Mouse (Mus musculus) C2C12 (cell line): ENCODE results near the gene Ralgps2. TPM values are rescaled to one million over a fixed set of nuclear protein-coding genes. Genes with fewer than 3 reads are reported as not detected.

Experiments
- H3K27me3 ChIP-seq: one replicate; pipeline ENCODE4 v1.6.1; 2011; ENCODE audit not compliant: control insufficient read depth, insufficient read depth, insufficient read length
- H3K36me3 ChIP-seq: one replicate; pipeline ENCODE4 v1.6.1; 2011; ENCODE audit not compliant: control insufficient read depth, insufficient read depth
- H3K4me3 ChIP-seq: one replicate; pipeline ENCODE4 v1.5.1; 2011; ENCODE audit warnings: mild to moderate bottlenecking, control low read depth; ENCODE audit not compliant: poor library complexity, insufficient read depth, severe bottlenecking
- H3K79me2 ChIP-seq: one replicate; pipeline ENCODE4 v1.6.1; 2011; ENCODE audit not compliant: control insufficient read depth, insufficient read depth
- H3K79me3 ChIP-seq: one replicate; pipeline ENCODE4 v1.6.1; 2011; ENCODE audit warnings: low read depth, control low read depth
- H3ac ChIP-seq: one replicate; pipeline ENCODE3; 2011; ENCODE audit warnings: low read depth; ENCODE audit not compliant: control insufficient read depth, insufficient read length
- CEBPB ChIP-seq: IDR thresholded peaks from one replicate; pipeline ENCODE4 v1.6.1; 2011; ENCODE audit warnings: low read depth, mild to moderate bottlenecking, control low read depth, moderate library complexity
- CTCF ChIP-seq: IDR thresholded peaks from one replicate; pipeline ENCODE4 v1.5.1; 2011; ENCODE audit not compliant: control insufficient read depth, insufficient read depth, insufficient read length
- FOSL1 ChIP-seq: IDR thresholded peaks from one replicate; pipeline ENCODE4 v1.8.0; 2011; ENCODE audit warnings: mild to moderate bottlenecking, low read length; ENCODE audit not compliant: poor library complexity, insufficient read depth, severe bottlenecking
- MAX ChIP-seq: IDR thresholded peaks from one replicate; pipeline ENCODE4 v1.6.1; 2011; ENCODE audit warnings: mild to moderate bottlenecking, control low read depth
- MYOD1 ChIP-seq: IDR thresholded peaks from one replicate; pipeline ENCODE4 v1.6.1; 2011; ENCODE audit warnings: low read depth; ENCODE audit not compliant: control insufficient read depth, insufficient read length
- MYOG ChIP-seq: IDR thresholded peaks from one replicate; pipeline ENCODE4 v1.6.1; 2011; ENCODE audit not compliant: control insufficient read depth, insufficient read length; ENCODE audit errors: extremely low read depth
- USF1 ChIP-seq: IDR thresholded peaks from one replicate; pipeline ENCODE4 v1.6.1; 2011; ENCODE audit warnings: low read depth, mild to moderate bottlenecking, control low read depth, moderate library complexity
- polyA plus RNA-seq: library from polyadenylated mRNA; unstranded; fragments of >200 nt; fragmentation: generic; extraction: Trizol; gene quantifications from one replicate; pipeline ENCODE4 v1.2.1, GENCODE M21; 2012; ENCODE audit warnings: missing spikeins

Ralgps2 gene
- polyA plus RNA-seq, 1 experiment: 6.4 TPM

GRCm38 (mm10) chr1:156765311-156765710, 174.1 kb downstream of the Ralgps2 start:
- H3K36me3 ChIP-seq: no peaks in the 10 kb centered on the region
- TF ChIP-seq CEBPB (no peak), USF1 (no peak), CTCF (no peak), MAX (no peak), MYOG (no peak), FOSL1 (no peak), MYOD1 (no peak)
- H3K79me2 ChIP-seq: no peaks in the 10 kb centered on the region
- H3K27me3 ChIP-seq: no peaks in the 10 kb centered on the region
- H3K79me3 ChIP-seq: no peaks in the 10 kb centered on the region
- no peak overlapping the region for H3ac ChIP-seq
- H3K4me3 ChIP-seq: no peak overlapping the region

DNA sequence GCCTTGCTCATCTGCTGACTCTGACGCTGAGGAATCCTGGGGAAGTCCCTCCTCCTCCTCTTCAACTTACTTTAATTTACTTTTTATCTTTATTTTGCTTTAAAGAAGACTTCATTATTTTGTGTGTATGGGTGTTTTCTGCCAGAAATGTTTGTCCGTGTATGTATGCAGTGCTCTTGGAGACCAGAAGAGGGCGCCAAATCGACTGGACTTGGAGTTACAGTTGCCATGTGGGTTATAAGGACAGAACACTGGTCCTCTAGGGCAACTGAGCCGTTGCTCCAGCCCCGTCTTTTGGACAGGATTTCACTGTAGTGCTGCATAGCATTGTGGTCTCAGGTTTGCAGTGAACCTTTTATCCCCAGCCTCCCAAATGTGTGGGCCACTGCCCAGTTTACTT, 174.8 kb downstream of the Ralgps2 start:
- Histone ChIP-seq H3K36me3 (no peaks in the 10 kb centered on the region), H3K27me3 (no peaks in the 10 kb centered on the region), H3K79me2 (no peaks in the 10 kb centered on the region), H3ac (no peak overlapping the region), H3K4me3 (no peak overlapping the region), H3K79me3 (no peaks in the 10 kb centered on the region)
- no peak for TF ChIP-seq FOSL1
- TF ChIP-seq CTCF: no peak
- TF ChIP-seq MAX: no peak
- no peak for TF ChIP-seq MYOG
- TF ChIP-seq MYOD1: no peak
- no peak for TF ChIP-seq USF1
- no peak for TF ChIP-seq CEBPB

GRCm38 (mm10) chr1:156763280-156763679, 176.1 kb downstream of the Ralgps2 start:
- Histone ChIP-seq H3K36me3 (no peaks in the 10 kb centered on the region), H3K27me3 (no peaks in the 10 kb centered on the region), H3K4me3 (no peak overlapping the region), H3ac (no peak overlapping the region), H3K79me2 (no peaks in the 10 kb centered on the region), H3K79me3 (no peaks in the 10 kb centered on the region)
- TF ChIP-seq FOSL1: no peak

DNA sequence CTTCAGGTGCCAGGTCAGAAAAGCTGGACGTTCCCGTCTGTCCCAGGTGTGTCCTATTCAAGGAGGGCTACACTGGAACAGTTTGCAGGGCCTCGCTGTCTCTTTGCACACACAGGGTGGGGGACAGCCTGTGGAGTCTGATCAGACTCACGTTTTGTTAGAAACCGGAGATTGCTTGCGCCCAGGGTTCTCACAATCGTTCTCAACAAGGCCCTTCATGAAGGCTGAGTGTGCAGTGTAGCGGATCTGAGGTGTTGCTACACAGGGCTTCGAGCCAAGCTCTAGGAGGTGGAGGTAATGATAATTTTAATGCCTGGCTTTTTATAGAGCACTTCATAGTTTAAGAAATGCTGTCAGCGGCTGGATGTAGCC, 178.0 kb downstream of the Ralgps2 start:
- TF ChIP-seq MAX: no peak
- no peak for TF ChIP-seq CTCF
- TF ChIP-seq FOSL1: no peak
- no peak for TF ChIP-seq MYOD1
- TF ChIP-seq CEBPB: no peak
- no peak for TF ChIP-seq USF1
- no peak for TF ChIP-seq MYOG
- Histone ChIP-seq H3K36me3 (no peaks in the 10 kb centered on the region), H3K79me2 (no peaks in the 10 kb centered on the region), H3K79me3 (no peaks in the 10 kb centered on the region), H3K4me3 (no peak overlapping the region), H3K27me3 (no peaks in the 10 kb centered on the region), H3ac (no peak overlapping the region)

DNA sequence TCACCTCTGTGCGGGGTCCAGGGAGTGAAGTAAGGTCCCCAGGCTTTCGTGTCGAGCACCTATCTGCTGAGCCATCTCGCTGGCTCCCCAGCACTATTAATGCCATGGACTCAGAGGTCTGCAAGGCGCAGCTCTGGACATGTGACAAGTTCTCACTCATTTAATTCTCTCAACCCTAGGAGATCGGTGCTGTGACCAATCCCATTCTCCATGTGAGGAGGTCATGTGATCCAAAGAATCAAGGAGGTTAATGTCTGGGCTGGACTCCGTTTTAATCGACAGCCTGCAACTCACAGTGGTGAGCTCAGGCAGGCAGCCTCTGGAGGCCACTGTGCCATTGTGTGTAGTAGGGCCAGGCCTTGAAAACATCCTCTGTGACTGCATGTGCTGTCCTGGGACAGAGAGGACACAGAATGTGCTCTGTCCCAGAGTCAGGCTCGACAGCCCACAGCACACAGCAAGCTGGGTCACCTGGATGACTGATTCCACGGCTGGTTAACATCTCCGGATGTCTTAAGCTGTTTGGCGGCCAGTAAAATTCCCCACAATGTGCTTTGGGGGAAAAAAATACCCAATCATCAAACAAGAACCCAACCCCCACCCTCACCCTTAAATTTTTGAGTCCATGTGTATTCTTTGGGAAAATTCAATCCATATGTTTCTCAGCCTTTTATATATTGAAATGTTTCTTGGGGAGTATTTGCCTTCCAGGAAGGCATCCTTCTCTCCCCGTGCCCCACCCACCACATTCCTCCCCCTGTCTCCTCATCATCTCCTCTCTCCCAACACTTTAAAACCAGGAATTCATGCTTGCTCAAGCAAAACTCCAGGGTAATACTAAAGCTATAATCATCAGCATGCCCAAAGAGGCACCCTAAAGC, 178.6 kb downstream of the Ralgps2 start:
- no peak overlapping the region for H3K4me3 ChIP-seq
- no peak overlapping the region for H3ac ChIP-seq
- no peaks in the 10 kb centered on the region for H3K79me2 ChIP-seq
- H3K36me3 ChIP-seq: no peaks in the 10 kb centered on the region
- H3K79me3 ChIP-seq: no peaks in the 10 kb centered on the region
- no peaks in the 10 kb centered on the region for H3K27me3 ChIP-seq
- no peak for TF ChIP-seq MYOD1
- no peak for TF ChIP-seq USF1
- TF ChIP-seq MAX: no peak
- TF ChIP-seq CEBPB: no peak
- no peak for TF ChIP-seq CTCF
- TF ChIP-seq MYOG: no peak
- TF ChIP-seq FOSL1: no peak

GRCm38 (mm10) chr1:156758326-156758725, 181.1 kb downstream of the Ralgps2 start:
- Histone ChIP-seq H3K27me3 (no peaks in the 10 kb centered on the region), H3K79me2 (no peaks in the 10 kb centered on the region), H3K4me3 (no peak overlapping the region), H3K79me3 (no peaks in the 10 kb centered on the region), H3ac (no peak overlapping the region), H3K36me3 (no peaks in the 10 kb centered on the region)
- TF ChIP-seq USF1: no peak
- TF ChIP-seq CTCF: no peak
- TF ChIP-seq MAX: no peak
- TF ChIP-seq FOSL1: no peak
- TF ChIP-seq MYOD1: no peak
